Mouse (Mus musculus): Measurements from ENCODE around the gene Cox7b2. TPM values are rescaled to one million over a fixed set of nuclear protein-coding genes. Genes with fewer than 3 reads are reported as not detected.

The Cox7b2 gene
- polyA plus RNA-seq, 1 experiment from 2014 or later: 0.86 TPM

Other genes with a start within 250 kb of the Cox7b2 start
- 7.8 and 8.8 TPM in 2 replicates for gene Gabrb1, start 109.9 kb upstream of the Cox7b2 start, polyA plus RNA-seq (2015; fragmentation: Nextera tagmentation; extraction: Ambion mirVana)
- 7.9 and 10.0 TPM in 2 replicates for gene Gabra4, start 110.1 kb upstream of the Cox7b2 start, polyA plus RNA-seq (2015; fragmentation: Nextera tagmentation; extraction: Ambion mirVana)

All from midbrain, embryonic 13.5 days (tissue).